Mouse (Mus musculus) hindbrain, embryonic 15.5 days (tissue): ENCODE measurements around the gene Col5a1. TPM values are rescaled to one million over a fixed set of nuclear protein-coding genes. Genes with fewer than 3 reads are reported as not detected.

Experiments
- ATAC-seq: fragments of 200-750 bp; cut with Nextera tagmentation; 2 replicates; pipeline ENCODE4 v1.8.0; 2017; ENCODE audit warnings: low read depth, moderate number of reproducible peaks, moderate TSS enrichment; ENCODE audit not compliant: low FRiP score
- H3K27ac ChIP-seq: fragments of 300-500 bp; sonication (generic); replicated peaks from 2 replicates; pipeline ENCODE4 v1.5.1; 2015; ENCODE audit warnings: mild to moderate bottlenecking, inconsistent platforms
- H3K27me3 ChIP-seq: fragments of 300-500 bp; sonication (generic); 2 replicates; pipeline ENCODE4 v1.6.1; 2015; ENCODE audit warnings: control low read depth, inconsistent platforms
- H3K36me3 ChIP-seq: fragments of 300-500 bp; sonication (generic); 2 replicates; pipeline ENCODE4 v1.6.1; 2015; ENCODE audit warnings: control low read depth, inconsistent platforms
- H3K4me1 ChIP-seq: fragments of 300-500 bp; sonication (generic); replicated peaks from 2 replicates; pipeline ENCODE4 v1.6.1; 2015; ENCODE audit warnings: control low read depth, inconsistent platforms
- H3K4me2 ChIP-seq: fragments of 300-500 bp; sonication (generic); 2 replicates; pipeline ENCODE4 v1.6.1; 2015; ENCODE audit warnings: moderate library complexity, mild to moderate bottlenecking, inconsistent platforms
- H3K4me3 ChIP-seq: fragments of 300-500 bp; sonication (generic); 2 replicates; pipeline ENCODE4 v1.5.1; 2015; ENCODE audit warnings: mild to moderate bottlenecking, inconsistent platforms
- H3K9ac ChIP-seq: fragments of 300-500 bp; sonication (generic); 2 replicates; pipeline ENCODE4 v1.6.1; 2015; ENCODE audit warnings: inconsistent platforms
- H3K9me3 ChIP-seq: fragments of 300-500 bp; sonication (generic); 2 replicates; pipeline ENCODE4 v1.6.1; 2016; ENCODE audit warnings: control low read depth, inconsistent platforms
- WGBS: fragments of 180-500 bp; shearing (Covaris S2); methylation state at CpG from one replicate; pipeline ENCODE4 v1.1.7; 2015; 5-methylcytosine and 5-hydroxymethylcytosine counted together
- polyA plus RNA-seq: library from polyadenylated mRNA; unstranded; fragments of >200 nt; fragmentation: Nextera tagmentation; extraction: Ambion mirVana; gene quantifications from 2 replicates; pipeline ENCODE4 v1.2.1, GENCODE M21; 2015

Col5a1 gene
- polyA plus RNA-seq, 1 experiment from 2014 or later = 12.0 TPM

DNA sequence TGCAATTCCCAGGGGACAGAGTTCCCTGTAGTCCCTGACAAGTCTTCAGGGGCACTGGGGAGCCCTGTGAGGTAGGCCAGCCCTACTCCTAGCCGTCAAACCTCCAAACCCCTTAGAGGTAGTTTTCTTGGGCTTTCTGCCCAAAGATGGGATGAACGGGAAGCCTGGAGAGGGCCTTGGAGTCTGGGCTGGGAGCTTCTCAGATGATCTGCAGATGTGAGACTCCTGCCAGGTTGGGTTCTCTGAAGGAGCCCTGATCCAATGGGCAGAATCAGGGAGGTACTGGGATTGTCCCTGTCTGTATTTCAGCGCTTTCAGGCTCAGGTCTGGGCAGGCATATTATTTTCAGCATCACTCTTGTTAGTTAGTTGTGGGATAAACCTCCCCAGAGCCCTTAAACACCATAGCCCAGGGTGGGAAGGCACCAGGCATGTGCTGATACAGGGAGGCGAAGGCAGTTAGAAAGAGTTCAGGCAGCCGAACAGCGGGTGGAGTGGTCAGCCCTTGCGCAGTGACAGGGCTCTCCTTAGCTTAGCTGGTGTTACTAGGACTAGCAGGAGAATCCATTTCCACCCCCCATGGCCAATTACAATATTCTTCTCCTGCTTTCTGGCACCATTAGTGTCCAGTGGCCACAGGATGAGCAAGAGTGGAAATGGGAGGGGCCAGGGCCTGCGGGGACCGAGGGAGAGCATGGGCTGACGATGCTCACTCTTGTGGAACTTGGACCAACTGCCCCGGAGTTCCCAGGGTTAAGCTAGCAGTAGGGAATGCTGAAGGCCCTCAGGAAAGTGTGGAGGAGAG, 1.4 kb downstream of the Col5a1 start:
- peaks cover 21% of the 10 kb centered on the region for H3K27me3 ChIP-seq
- H3K9me3 ChIP-seq = no peaks in the 10 kb centered on the region
- no peak for ATAC-seq
- H3K4me2 ChIP-seq = peak overlapping the region; percentile 96
- H3K4me3 ChIP-seq = peak overlapping the region; percentile 54
- no peak overlapping the region for H3K9ac ChIP-seq
- H3K4me1 ChIP-seq = peaks cover 20% of the 10 kb centered on the region
- 21% methylated on average over 11 of the region's 11 CpGs for WGBS
- H3K27ac ChIP-seq = no peak overlapping the region
- H3K36me3 ChIP-seq = no peaks in the 10 kb centered on the region

DNA sequence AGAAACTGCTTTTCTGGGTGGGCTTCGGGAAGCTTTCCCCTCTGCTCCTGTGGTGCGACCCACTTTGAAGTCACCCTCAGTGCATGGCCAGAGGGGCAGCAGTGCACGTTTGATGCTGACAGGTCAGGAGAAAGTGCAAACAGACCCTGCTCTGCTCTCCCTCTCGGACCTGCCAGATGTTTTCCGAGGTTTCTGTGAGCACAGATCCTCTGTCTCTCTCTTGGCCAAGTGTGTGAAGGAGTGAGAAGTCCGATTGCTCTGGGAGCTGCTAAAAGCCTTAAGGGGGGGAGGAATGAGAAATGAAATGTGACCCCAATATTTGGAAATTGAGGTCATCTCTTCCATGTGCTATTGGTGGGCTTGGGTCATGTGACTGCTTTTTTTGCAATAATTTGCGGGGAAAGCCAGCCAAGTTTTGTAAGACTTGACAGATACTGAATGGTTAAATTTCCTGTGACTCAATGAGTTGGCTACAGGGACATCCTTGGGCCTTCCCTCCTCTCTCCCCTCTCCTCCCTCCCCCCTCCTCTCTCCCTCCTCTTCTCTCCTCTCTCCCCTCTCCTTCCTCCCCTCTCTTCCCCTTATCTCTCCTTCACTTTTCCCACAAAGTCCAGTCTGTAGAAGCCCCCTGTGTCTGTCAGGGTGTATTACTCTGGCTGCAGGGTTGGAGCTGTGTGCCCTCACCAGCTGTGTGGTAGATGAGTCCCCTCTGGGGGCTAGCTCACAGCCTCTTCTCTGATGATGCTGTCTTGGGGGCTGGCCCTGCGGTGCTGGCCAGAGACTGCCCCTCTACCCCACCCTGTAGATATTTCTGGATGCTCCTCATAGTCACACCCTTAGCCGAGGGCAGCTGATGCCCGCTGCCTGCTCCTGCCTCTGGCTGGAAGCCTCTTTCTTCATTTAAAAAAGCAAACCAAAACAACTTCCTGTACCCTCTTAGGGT, 2.6 kb downstream of the Col5a1 start:
- no peak overlapping the region for H3K27ac ChIP-seq
- 38% methylated on average over 10 of the region's 10 CpGs for WGBS
- no peaks in the 10 kb centered on the region for H3K36me3 ChIP-seq
- peaks cover 20% of the 10 kb centered on the region for H3K4me1 ChIP-seq
- ATAC-seq = no peak
- no peaks in the 10 kb centered on the region for H3K9me3 ChIP-seq
- H3K27me3 ChIP-seq = peaks cover 21% of the 10 kb centered on the region
- H3K9ac ChIP-seq = no peak overlapping the region
- no peak overlapping the region for H3K4me3 ChIP-seq
- H3K4me2 ChIP-seq = peak overlapping the region; percentile 96; the same call in 1 of the 2 replicates

- Histone ChIP-seq H3K4me3 (no peak overlapping the region), H3K27ac (no peak overlapping the region), H3K9ac (no peak overlapping the region), H3K4me2 (no peak overlapping the region), H3K4me1 (peaks cover 8% of the 10 kb centered on the region), H3K9me3 (no peaks in the 10 kb centered on the region), H3K36me3 (no peaks in the 10 kb centered on the region), H3K27me3 (peaks cover 17% of the 10 kb centered on the region)
- WGBS = 93% methylated on average over 7 of the region's 7 CpGs
- ATAC-seq = no peak
These were observed 5.8 kb downstream of the Col5a1 start for GRCm38 (mm10) chr2:27891922-27892541.

DNA sequence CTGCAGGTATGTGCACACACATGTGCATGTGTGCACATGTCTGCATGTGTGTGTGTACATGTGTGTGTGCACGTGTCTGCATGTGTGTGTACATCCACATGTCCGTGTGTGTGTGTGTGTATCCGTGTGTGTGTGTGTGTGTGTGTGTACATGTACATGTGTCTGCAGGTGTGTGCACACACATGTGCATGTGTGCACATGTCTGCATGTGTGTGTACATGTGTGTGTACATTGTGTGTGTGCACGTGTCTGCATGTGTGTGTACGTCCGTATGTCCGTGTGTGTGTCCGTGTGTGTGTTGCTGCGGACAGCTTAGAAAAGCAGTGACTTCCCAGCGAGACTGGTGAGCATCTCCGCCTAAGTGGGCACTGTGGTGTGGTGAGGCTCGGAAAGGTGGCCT, 6.8 kb downstream of the Col5a1 start:
- H3K36me3 ChIP-seq = no peaks in the 10 kb centered on the region
- no peak for ATAC-seq
- H3K27me3 ChIP-seq = peaks cover 7% of the 10 kb centered on the region; the same call in 1 of the 2 replicates
- H3K4me3 ChIP-seq = no peak overlapping the region
- WGBS = 97% methylated on average over 12 of the region's 12 CpGs
- no peak overlapping the region for H3K4me2 ChIP-seq
- no peak overlapping the region for H3K27ac ChIP-seq
- H3K4me1 ChIP-seq = no peaks in the 10 kb centered on the region; the same call in 1 of the 2 replicates
- no peaks in the 10 kb centered on the region for H3K9me3 ChIP-seq
- no peak overlapping the region for H3K9ac ChIP-seq

- Histone ChIP-seq H3K36me3 (no peaks in the 10 kb centered on the region), H3K4me3 (no peak overlapping the region), H3K9me3 (no peaks in the 10 kb centered on the region), H3K9ac (no peak overlapping the region), H3K27me3 (no peaks in the 10 kb centered on the region), H3K27ac (no peak overlapping the region), H3K4me1 (no peaks in the 10 kb centered on the region), H3K4me2 (no peak overlapping the region)
- no peak for ATAC-seq
- 81% methylated on average over 5 of the region's 5 CpGs for WGBS
These were observed 8.8 kb downstream of the Col5a1 start for GRCm38 (mm10) chr2:27894986-27895385.

DNA sequence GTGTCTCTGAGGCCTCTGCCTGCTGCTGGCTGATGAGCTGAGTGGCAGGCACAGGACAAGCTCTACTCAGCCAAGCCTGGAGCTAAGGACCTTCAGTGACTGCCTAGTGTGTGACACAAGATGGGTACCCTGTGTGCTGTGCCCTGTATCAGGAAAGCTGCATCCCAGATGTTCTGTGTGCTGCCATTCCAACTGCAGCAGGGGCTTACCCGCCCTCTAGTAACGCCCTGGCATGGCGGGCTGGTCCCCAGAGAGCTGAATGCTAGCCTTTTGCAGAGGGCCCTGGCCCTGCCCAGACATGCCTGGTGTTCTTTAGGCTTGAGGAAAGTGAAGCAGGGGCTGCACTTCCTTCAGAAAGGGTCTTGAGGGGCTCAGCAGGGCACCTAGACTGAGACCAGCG, 9.4 kb downstream of the Col5a1 start:
- 70% methylated on average over 4 of the region's 4 CpGs for WGBS
- Histone ChIP-seq H3K36me3 (no peaks in the 10 kb centered on the region), H3K4me1 (no peaks in the 10 kb centered on the region), H3K27ac (no peak overlapping the region), H3K4me3 (no peak overlapping the region), H3K27me3 (no peaks in the 10 kb centered on the region), H3K9ac (no peak overlapping the region), H3K4me2 (no peak overlapping the region), H3K9me3 (no peaks in the 10 kb centered on the region)
- ATAC-seq = no peak

- 78% methylated on average over 6 of the region's 6 CpGs for WGBS
- no peak for ATAC-seq
- H3K4me3 ChIP-seq = no peak overlapping the region
- H3K4me1 ChIP-seq = no peaks in the 10 kb centered on the region
- no peaks in the 10 kb centered on the region for H3K9me3 ChIP-seq
- no peak overlapping the region for H3K9ac ChIP-seq
- no peaks in the 10 kb centered on the region for H3K27me3 ChIP-seq
- no peaks in the 10 kb centered on the region for H3K36me3 ChIP-seq
- no peak overlapping the region for H3K27ac ChIP-seq
- no peak overlapping the region for H3K4me2 ChIP-seq
These were observed 10.9 kb downstream of the Col5a1 start for GRCm38 (mm10) chr2:27897161-27897560.

GRCm38 (mm10) chr2:27899894-27900293, 13.7 kb downstream of the Col5a1 start:
- no peak overlapping the region for H3K4me3 ChIP-seq
- H3K36me3 ChIP-seq = no peaks in the 10 kb centered on the region
- 62% methylated on average over 3 of the region's 3 CpGs for WGBS
- no peak overlapping the region for H3K27ac ChIP-seq
- H3K4me2 ChIP-seq = no peak overlapping the region
- ATAC-seq = no peak
- no peaks in the 10 kb centered on the region for H3K4me1 ChIP-seq
- no peaks in the 10 kb centered on the region for H3K27me3 ChIP-seq
- H3K9ac ChIP-seq = no peak overlapping the region
- H3K9me3 ChIP-seq = no peaks in the 10 kb centered on the region

- H3K36me3 ChIP-seq = no peaks in the 10 kb centered on the region
- H3K4me3 ChIP-seq = no peak overlapping the region
- no peak overlapping the region for H3K27ac ChIP-seq
- no peaks in the 10 kb centered on the region for H3K27me3 ChIP-seq
- no peak overlapping the region for H3K9ac ChIP-seq
- H3K4me1 ChIP-seq = no peaks in the 10 kb centered on the region
- H3K9me3 ChIP-seq = no peaks in the 10 kb centered on the region
- WGBS = 53% methylated on average over 2 of the region's 2 CpGs
- no peak overlapping the region for H3K4me2 ChIP-seq
- no peak for ATAC-seq
These were observed 14.9 kb downstream of the Col5a1 start for GRCm38 (mm10) chr2:27901076-27901475.

- H3K27ac ChIP-seq = no peak overlapping the region
- no peaks in the 10 kb centered on the region for H3K27me3 ChIP-seq
- no peak overlapping the region for H3K9ac ChIP-seq
- 75% methylated on average over 9 of the region's 9 CpGs for WGBS
- no peaks in the 10 kb centered on the region for H3K4me1 ChIP-seq
- H3K9me3 ChIP-seq = no peaks in the 10 kb centered on the region
- H3K4me3 ChIP-seq = no peak overlapping the region
- ATAC-seq = no peak
- H3K36me3 ChIP-seq = no peaks in the 10 kb centered on the region
- no peak overlapping the region for H3K4me2 ChIP-seq
These were observed 15.5 kb downstream of the Col5a1 start for GRCm38 (mm10) chr2:27901525-27902245.

DNA sequence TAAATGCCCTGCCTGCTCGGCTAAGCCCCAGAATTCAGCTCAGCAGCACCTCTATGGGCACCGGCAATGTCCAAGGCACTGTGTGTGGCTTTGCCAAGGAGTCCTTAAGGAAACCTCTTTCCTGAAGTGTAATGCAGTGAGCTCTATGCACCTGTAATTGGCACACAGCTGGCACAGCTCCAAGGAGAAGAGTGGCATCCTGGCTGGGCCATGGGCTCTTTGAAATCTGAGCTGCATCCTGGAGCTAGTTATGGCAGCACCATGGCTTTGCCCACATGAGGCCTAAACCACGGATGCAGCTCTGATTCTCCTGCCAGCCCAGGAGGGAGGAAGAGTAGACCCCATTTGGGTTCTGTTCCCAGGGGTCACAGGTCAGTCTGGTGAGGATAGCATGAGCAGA, 16.1 kb downstream of the Col5a1 start:
- Histone ChIP-seq H3K27ac (no peak overlapping the region), H3K4me1 (no peaks in the 10 kb centered on the region), H3K36me3 (no peaks in the 10 kb centered on the region), H3K4me3 (no peak overlapping the region), H3K9ac (no peak overlapping the region), H3K9me3 (no peaks in the 10 kb centered on the region), H3K27me3 (no peaks in the 10 kb centered on the region), H3K4me2 (no peak overlapping the region)
- no peak for ATAC-seq
- 88% methylated on average over 3 of the region's 3 CpGs for WGBS
